Mouse (Mus musculus) MEL (cell line): ENCODE measurements at regions not wholly inside any gene's neighbourhood (a gene's known extent, or its start where the extent isn't known, plus 50 kb on each side); places are given as distances from the start of the nearest gene placed in this dataset.

Experiments used
- DNase-seq: peaks from one replicate; pipeline ENCODE4 v3.0.0; 2011; ENCODE audit warnings: low read depth, low spot score
- H3K27ac ChIP-seq: 2 replicates; pipeline ENCODE4 v1.5.1; 2012; ENCODE audit warnings: low read depth, mild to moderate bottlenecking, control low read depth, low read length, moderate library complexity; ENCODE audit not compliant: control insufficient read depth
- H3K27me3 ChIP-seq, 2 experiments: fragments of 150-350 bp in 1 of 2; sonication (generic) in 1 of 2; 2 replicates each; pipeline ENCODE4 v1.6.1; 2012; ENCODE audit warnings: low read length in 2 of 2, mild to moderate bottlenecking in 2 of 2, improper control_type of control experiment in 1 of 2, moderate library complexity in 1 of 2; ENCODE audit not compliant: insufficient read depth in 2 of 2, control insufficient read depth in 1 of 2
- H3K36me3 ChIP-seq, 2 experiments: 2 replicates each; pipeline ENCODE4 v1.6.1; 2012 to 2014; ENCODE audit warnings: low read length in 2 of 2, improper control_type of control experiment in 1 of 2, inconsistent platforms in 1 of 2, mild to moderate bottlenecking in 1 of 2; ENCODE audit not compliant: insufficient read depth in 2 of 2, control insufficient read depth in 1 of 2
- H3K4me1 ChIP-seq, 2 experiments: fragments of 150-350 bp in 1 of 2; sonication (generic) in 1 of 2; 2 replicates each; pipeline ENCODE4 v1.6.1; 2012; ENCODE audit warnings: low read length in 2 of 2, improper control_type of control experiment in 1 of 2, mild to moderate bottlenecking in 1 of 2; ENCODE audit not compliant: insufficient read depth in 2 of 2, control insufficient read depth in 1 of 2
- H3K4me3 ChIP-seq, 2 experiments: fragments of 150-350 bp in 1 of 2; sonication (generic) in 1 of 2; 2 replicates each; pipeline ENCODE4 v1.5.1; 2012; ENCODE audit warnings: low read depth in 2 of 2, low read length in 2 of 2, mild to moderate bottlenecking in 2 of 2, moderate library complexity in 2 of 2, control low read depth in 1 of 2, improper control_type of control experiment in 1 of 2; ENCODE audit not compliant: control insufficient read depth in 1 of 2, insufficient read depth in 1 of 2
- H3K79me2 ChIP-seq: 2 replicates; pipeline ENCODE4 v1.6.1; 2012; ENCODE audit warnings: mild to moderate bottlenecking, low read length, moderate library complexity; ENCODE audit not compliant: control insufficient read depth, poor library complexity, insufficient read depth
- H3K9ac ChIP-seq: 2 replicates; pipeline ENCODE4 v1.6.1; 2012; ENCODE audit warnings: low read depth, mild to moderate bottlenecking, control low read depth, low read length, moderate library complexity; ENCODE audit not compliant: control insufficient read depth, poor library complexity, severe bottlenecking
- H3K9me3 ChIP-seq: fragments of 150-350 bp; sonication (generic); replicated peaks from 2 replicates; pipeline ENCODE4 v1.6.1; 2012; ENCODE audit warnings: mild to moderate bottlenecking, low read length, improper control_type of control experiment, moderate library complexity; ENCODE audit not compliant: insufficient read depth
- CHD2 ChIP-seq: IDR thresholded peaks from 2 replicates; pipeline ENCODE4 v1.6.1; 2011; ENCODE audit warnings: low read length, improper control_type of control experiment
- CTCF ChIP-seq, 3 experiments: IDR thresholded peaks in 2 of 3; conservative IDR thresholded peaks in 1 of 3; 2 replicates each; pipeline ENCODE4 v1.5.1; 2011 to 2012; ENCODE audit warnings: low read length in 3 of 3, low read depth in 2 of 3, mild to moderate bottlenecking in 2 of 3, improper control_type of control experiment in 1 of 3, inconsistent platforms in 1 of 3, mixed read lengths in 1 of 3, moderate library complexity in 1 of 3; ENCODE audit not compliant: control insufficient read depth in 1 of 3, insufficient read depth in 1 of 3, poor library complexity in 1 of 3, severe bottlenecking in 1 of 3
- ETS1 ChIP-seq: IDR thresholded peaks from 2 replicates; pipeline ENCODE4 v1.6.1; 2012; ENCODE audit warnings: low read depth, mild to moderate bottlenecking, inconsistent platforms, low read length, improper control_type of control experiment, moderate library complexity
- GABPA ChIP-seq: IDR thresholded peaks from 2 replicates; pipeline ENCODE4 v1.6.1; 2012; ENCODE audit warnings: low read depth, mild to moderate bottlenecking, inconsistent platforms, low read length, improper control_type of control experiment, moderate library complexity
- JUND ChIP-seq: IDR thresholded peaks from 2 replicates; pipeline ENCODE4 v1.6.1; 2011; ENCODE audit warnings: low read depth, mild to moderate bottlenecking, improper control_type of control experiment, low read length
- KAT2A ChIP-seq: conservative IDR thresholded peaks from 2 replicates; pipeline ENCODE4 v1.6.1; 2012; ENCODE audit warnings: low read depth, low read length, improper control_type of control experiment, inconsistent platforms
- MAX ChIP-seq: IDR thresholded peaks from 2 replicates; pipeline ENCODE4 v1.6.1; 2011; ENCODE audit warnings: low read length, improper control_type of control experiment
- MAZ ChIP-seq: IDR thresholded peaks from 2 replicates; pipeline ENCODE4 v1.6.1; 2012; ENCODE audit warnings: low read depth, mild to moderate bottlenecking, inconsistent platforms, low read length, improper control_type of control experiment
- MYB ChIP-seq: IDR thresholded peaks from 2 replicates; pipeline ENCODE4 v1.6.1; 2011; ENCODE audit warnings: mild to moderate bottlenecking, low read depth, low read length, improper control_type of control experiment
- MYC ChIP-seq: IDR thresholded peaks from 2 replicates; pipeline ENCODE4 v1.6.1; 2011; ENCODE audit warnings: low read depth, mild to moderate bottlenecking, low read length, improper control_type of control experiment, moderate library complexity
- NRF1 ChIP-seq: IDR thresholded peaks from 2 replicates; pipeline ENCODE4 v1.6.1; 2014; ENCODE audit warnings: low read depth, mild to moderate bottlenecking, inconsistent platforms, low read length, improper control_type of control experiment, moderate library complexity; ENCODE audit not compliant: poor library complexity, insufficient read depth, severe bottlenecking
- POLR2A ChIP-seq, 2 experiments: IDR thresholded peaks; 2 replicates each; pipeline ENCODE4 v1.6.1; 2011 to 2012; ENCODE audit warnings: low read length in 2 of 2, mild to moderate bottlenecking in 2 of 2, control low read depth in 1 of 2, improper control_type of control experiment in 1 of 2, low read depth in 1 of 2, moderate library complexity in 1 of 2; ENCODE audit not compliant: control insufficient read depth in 1 of 2, insufficient read depth in 1 of 2, poor library complexity in 1 of 2
- POLR2AphosphoS2 ChIP-seq: IDR thresholded peaks from 2 replicates; pipeline ENCODE4 v1.6.1; 2011; ENCODE audit warnings: low read length, improper control_type of control experiment
- POLR2AphosphoS5 ChIP-seq: IDR thresholded peaks from 2 replicates; pipeline ENCODE4 v1.6.1; 2012; ENCODE audit warnings: low read depth, borderline replicate concordance, mild to moderate bottlenecking, inconsistent platforms, low read length, moderate library complexity, mixed read lengths
- TBP ChIP-seq: IDR thresholded peaks from 2 replicates; pipeline ENCODE4 v1.8.0; 2011; ENCODE audit warnings: low read depth, low read length, improper control_type of control experiment
- UBTF ChIP-seq: IDR thresholded peaks from 2 replicates; pipeline ENCODE4 v1.6.1; 2012; ENCODE audit warnings: low read depth, mild to moderate bottlenecking, inconsistent platforms, low read length, improper control_type of control experiment, moderate library complexity, borderline replicate concordance; ENCODE audit not compliant: insufficient read depth
- USF1 ChIP-seq: IDR thresholded peaks from 2 replicates; pipeline ENCODE4 v1.6.1; 2014; ENCODE audit warnings: low read depth, mild to moderate bottlenecking, inconsistent platforms, low read length, improper control_type of control experiment, moderate library complexity
- ZNF384 ChIP-seq: IDR thresholded peaks from 2 replicates; pipeline ENCODE4 v1.6.1; 2012; ENCODE audit warnings: low read depth, mild to moderate bottlenecking, inconsistent platforms, low read length, improper control_type of control experiment

DNA sequence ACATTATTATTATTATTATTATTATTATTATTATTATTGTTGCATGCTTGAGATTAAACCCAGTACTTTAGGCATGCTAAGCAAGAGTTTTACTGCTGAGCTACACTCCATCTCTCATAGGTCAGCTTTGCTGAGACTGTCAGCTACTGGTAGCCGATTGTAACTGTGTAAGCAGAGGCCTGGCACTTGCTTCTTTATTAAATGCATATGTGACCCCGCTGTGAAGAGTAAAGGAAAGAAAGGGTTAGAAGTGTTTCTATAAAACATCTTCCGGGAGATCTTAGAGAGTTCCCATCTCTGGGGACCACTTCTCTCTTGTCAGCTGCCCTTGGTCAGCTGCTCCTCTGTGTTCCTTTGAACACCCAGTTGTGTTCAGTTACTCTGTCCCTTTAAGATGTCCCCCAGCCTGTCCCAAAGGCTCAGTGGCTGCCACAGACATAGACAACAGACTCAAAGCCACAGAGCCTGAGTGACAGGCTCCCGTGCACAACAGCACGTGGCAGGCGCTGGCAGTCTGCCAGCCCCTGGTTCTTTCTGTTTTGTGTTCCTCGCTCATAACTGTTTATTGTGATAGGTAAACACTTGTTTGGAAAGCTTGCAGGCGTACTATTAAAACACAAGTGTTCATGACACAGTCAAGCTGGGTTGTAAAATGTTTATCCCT is 563.7 kb upstream of the Auts2 start:
- Histone ChIP-seq H3K79me2 (no peaks in the 10 kb centered on the region), H3K27ac (no peak overlapping the region), H3K27me3 (no peaks in the 10 kb centered on the region), H3K9me3 (no peaks in the 10 kb centered on the region), H3K4me3 (no peak overlapping the region), H3K4me1 (no peaks in the 10 kb centered on the region), H3K36me3 (no peaks in the 10 kb centered on the region), H3K9ac (no peak overlapping the region)
- no peak for DNase-seq
- TF ChIP-seq MAZ (no peak), USF1 (no peak), MYB (no peak)

DNA sequence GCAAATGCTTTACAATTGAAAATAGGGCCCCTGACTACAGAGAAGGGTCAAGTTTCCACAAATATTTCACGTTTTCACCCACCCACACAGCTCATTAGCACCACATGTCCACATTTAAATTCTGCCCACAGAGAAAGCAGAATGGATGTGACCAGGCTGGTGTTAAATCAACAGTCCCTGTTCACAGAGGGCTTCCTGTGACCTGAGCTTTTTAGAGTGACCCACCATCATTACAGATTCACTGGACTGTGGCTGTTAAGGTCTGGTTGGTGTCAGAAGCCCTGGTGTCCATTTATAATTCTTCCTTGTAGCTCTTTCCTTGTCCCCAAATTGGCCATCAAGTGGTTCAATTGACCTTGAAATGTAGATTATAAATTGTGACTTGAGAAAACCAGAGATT is 553.2 kb upstream of the Auts2 start:
- H3K4me3 ChIP-seq = no peak overlapping the region
- H3K27me3 ChIP-seq = no peaks in the 10 kb centered on the region
- no peaks in the 10 kb centered on the region for H3K4me1 ChIP-seq
- DNase-seq = no peak
- no peaks in the 10 kb centered on the region for H3K9me3 ChIP-seq
- no peaks in the 10 kb centered on the region for H3K36me3 ChIP-seq
- no peaks in the 10 kb centered on the region for H3K79me2 ChIP-seq
- H3K9ac ChIP-seq = no peak overlapping the region
- H3K27ac ChIP-seq = no peak overlapping the region
- TF ChIP-seq CTCF (IDR thresholded peaks at IDR 0.05 in 2 of 3, conservative IDR thresholded peaks at IDR 0.05 in 1 of 3; ENCODE audit: control insufficient read depth in 1 of 3, insufficient read depth in 1 of 3, low read depth in 2 of 3, low read length in 3 of 3, poor library complexity in 1 of 3, severe bottlenecking in 1 of 3) (no peak), ETS1 (no peak), MAX (no peak), KAT2A (no peak), ZNF384 (no peak), TBP (no peak), UBTF (no peak), MYC (no peak), POLR2AphosphoS2 (no peak), CHD2 (no peak), GABPA (no peak), POLR2A (IDR thresholded peaks at IDR 0.05; ENCODE audit: control insufficient read depth in 1 of 2, insufficient read depth in 1 of 2, low read depth in 1 of 2, low read length in 2 of 2, poor library complexity in 1 of 2) (no peak), JUND (no peak), POLR2AphosphoS5 (no peak), NRF1 (no peak)
